Mouse (Mus musculus): ENCODE measurements around the gene Ccr9. TPM values are rescaled to one million over a fixed set of nuclear protein-coding genes. Genes with fewer than 3 reads are reported as not detected.

The Ccr9 gene
- total and polyA plus RNA-seq, 3 experiments, result 0.04 to 0.09 TPM; not detected in 1

- dilution Hi-C loops (cut with MboI; ENCODE audit: extremely low pct_ligation_motif_present, extremely low pct_unique_long_range_greater_than_20kb, low sequenced_read_pairs), result no loop called here
Measured at GRCm38 (mm10) chr9:123695634-123696302, 17.5 kb downstream of the Ccr9 start.

GRCm38 (mm10) chr9:123701822-123702221 is 23.6 kb downstream of the Ccr9 start:
- Histone ChIP-seq H3K4me1 (ENCODE audit: control insufficient read depth in 1 of 2, insufficient read depth in 2 of 2) (no peaks in the 10 kb centered on the region), H3K36me3 (replicated peaks in 1 of 2; ENCODE audit: control insufficient read depth in 1 of 2, insufficient read depth in 1 of 2, low read length in 1 of 2) (peaks cover 24 to 41% of the 10 kb centered on the region in 2 experiments), H3K9me3 (replicated peaks; ENCODE audit: low read length) (no peaks in the 10 kb centered on the region), H3K27me3 (replicated peaks) (no peaks in the 10 kb centered on the region), H3K9ac (ENCODE audit: insufficient read depth, low read depth) (no peak overlapping the region), H3K27ac (ENCODE audit: insufficient read depth, low read depth) (no peak overlapping the region), H3K4me3 (replicated peaks in 1 of 3; ENCODE audit: low read depth in 2 of 3, low read length in 2 of 3, poor library complexity in 1 of 3) (no peak overlapping the region), H3K4me2 (ENCODE audit: insufficient read depth, low read depth, poor library complexity, severe bottlenecking) (no peak overlapping the region), H3K79me2 (replicated peaks; ENCODE audit: control insufficient read depth, extremely low read depth, insufficient read depth, poor library complexity, severe bottlenecking) (no peaks in the 10 kb centered on the region)
- no peak for DNase-seq (ENCODE audit: extremely low read depth)
- dilution Hi-C loops (cut with MboI; ENCODE audit: extremely low pct_ligation_motif_present, extremely low pct_unique_long_range_greater_than_20kb, low sequenced_read_pairs) (no loop called here), in situ Hi-C loops (cut with MboI; ENCODE audit: low pct_ligation_motif_present, low pct_unique_long_range_greater_than_20kb, low sequenced_read_pairs) (no loop called here)
- no peak for TF ChIP-seq ZMIZ1 (IDR thresholded peaks at IDR 0.05; ENCODE audit: low read depth, low read length)
- TF ChIP-seq TBP (conservative IDR thresholded peaks at IDR 0.05; ENCODE audit: low read depth, low read length), result no peak
- no peak for TF ChIP-seq CTCF (conservative IDR thresholded peaks at IDR 0.05 in 1 of 2, IDR thresholded peaks at IDR 0.05 in 1 of 2; ENCODE audit: low read depth in 2 of 2, low read length in 2 of 2)
- TF ChIP-seq KAT2A (IDR thresholded peaks at IDR 0.05; ENCODE audit: insufficient replicate concordance, low read length), result no peak
- TF ChIP-seq MAZ (IDR thresholded peaks at IDR 0.05; ENCODE audit: low read depth, low read length), result no peak
- TF ChIP-seq TCF12 (IDR thresholded peaks at IDR 0.05; ENCODE audit: low read depth, low read length), result no peak
- TF ChIP-seq USF2 (conservative IDR thresholded peaks at IDR 0.05; ENCODE audit: low read depth, low read length), result no peak

More at GRCm38 (mm10) chr9:123695634-123696302, 17.5 kb downstream of the Ccr9 start:
- no peaks in the 10 kb centered on the region for H3K79me2 ChIP-seq (replicated peaks; ENCODE audit: control insufficient read depth, extremely low read depth, insufficient read depth, poor library complexity, severe bottlenecking)
- no peak overlapping the region for H3K9ac ChIP-seq (ENCODE audit: insufficient read depth, low read depth)
- no peak overlapping the region for H3K27ac ChIP-seq (ENCODE audit: insufficient read depth, low read depth)
- no peaks in the 10 kb centered on the region for H3K4me1 ChIP-seq (ENCODE audit: control insufficient read depth in 1 of 2, insufficient read depth in 2 of 2)
- H3K9me3 ChIP-seq (replicated peaks; ENCODE audit: low read length), result no peaks in the 10 kb centered on the region
- peaks cover 8 to 24% of the 10 kb centered on the region in 2 experiments for H3K36me3 ChIP-seq (replicated peaks in 1 of 2; ENCODE audit: control insufficient read depth in 1 of 2, insufficient read depth in 1 of 2, low read length in 1 of 2)
- H3K4me2 ChIP-seq (ENCODE audit: insufficient read depth, low read depth, poor library complexity, severe bottlenecking), result no peak overlapping the region
- H3K4me3 ChIP-seq (replicated peaks in 1 of 3; ENCODE audit: low read depth in 2 of 3, low read length in 2 of 3, poor library complexity in 1 of 3), result no peak overlapping the region
- no peak for TF ChIP-seq PAX5 (IDR thresholded peaks at IDR 0.05; ENCODE audit: low read length)
- in situ Hi-C loops (cut with MboI; ENCODE audit: low pct_ligation_motif_present, low pct_unique_long_range_greater_than_20kb, low sequenced_read_pairs), result no loop called here
- H3K27me3 ChIP-seq (replicated peaks), result no peaks in the 10 kb centered on the region
- no peak for DNase-seq (ENCODE audit: extremely low read depth)

GRCm38 (mm10) chr9:123709226-123709625 is 31.0 kb downstream of the Ccr9 start:
- Histone ChIP-seq H3K9me3 (replicated peaks; ENCODE audit: low read length) (no peaks in the 10 kb centered on the region), H3K9ac (ENCODE audit: insufficient read depth, low read depth) (no peak overlapping the region), H3K4me3 (replicated peaks in 1 of 3; ENCODE audit: low read depth in 2 of 3, low read length in 2 of 3, poor library complexity in 1 of 3) (no peak overlapping the region), H3K36me3 (replicated peaks in 1 of 2; ENCODE audit: control insufficient read depth in 1 of 2, insufficient read depth in 1 of 2, low read length in 1 of 2) (peaks cover 23 to 43% of the 10 kb centered on the region in 2 experiments), H3K27me3 (replicated peaks) (no peaks in the 10 kb centered on the region), H3K79me2 (replicated peaks; ENCODE audit: control insufficient read depth, extremely low read depth, insufficient read depth, poor library complexity, severe bottlenecking) (no peaks in the 10 kb centered on the region), H3K27ac (ENCODE audit: insufficient read depth, low read depth) (no peak overlapping the region), H3K4me1 (ENCODE audit: control insufficient read depth in 1 of 2, insufficient read depth in 2 of 2) (no peaks in the 10 kb centered on the region), H3K4me2 (ENCODE audit: insufficient read depth, low read depth, poor library complexity, severe bottlenecking) (no peak overlapping the region)
- DNase-seq (ENCODE audit: extremely low read depth), result no peak
- peak in 1 of 2 experiments; percentile 50; a peak in 2 of 4 replicates for TF ChIP-seq CTCF (conservative IDR thresholded peaks at IDR 0.05 in 1 of 2, IDR thresholded peaks at IDR 0.05 in 1 of 2; ENCODE audit: low read depth in 2 of 2, low read length in 2 of 2)
- peak; percentile 39 for TF ChIP-seq RAD21 (IDR thresholded peaks at IDR 0.05; ENCODE audit: low read depth, low read length)
- no peak for TF ChIP-seq MXI1 (IDR thresholded peaks at IDR 0.05; ENCODE audit: low read depth, low read length)
- TF ChIP-seq HCFC1 (IDR thresholded peaks at IDR 0.05; ENCODE audit: low read depth, low read length), result no peak
- TF ChIP-seq CHD2 (IDR thresholded peaks at IDR 0.05; ENCODE audit: low read length), result no peak
- dilution Hi-C loops (cut with MboI; ENCODE audit: extremely low pct_ligation_motif_present, extremely low pct_unique_long_range_greater_than_20kb, low sequenced_read_pairs), result no loop called here
- in situ Hi-C loops (cut with MboI; ENCODE audit: low pct_ligation_motif_present, low pct_unique_long_range_greater_than_20kb, low sequenced_read_pairs), result no loop called here
